Mouse (Mus musculus) stomach, postnatal 0 days (tissue): ENCODE results near the gene Creg1.

Source experiments
- CTCF ChIP-seq: IDR thresholded peaks from 2 replicates; pipeline ENCODE4 v1.5.1; 2016; ENCODE audit warnings: antibody characterized with exemption, low read depth, mild to moderate bottlenecking, moderate library complexity
- EP300 ChIP-seq: optimal IDR thresholded peaks from 2 replicates; pipeline ENCODE3; 2016; ENCODE audit warnings: antibody characterized with exemption

DNA sequence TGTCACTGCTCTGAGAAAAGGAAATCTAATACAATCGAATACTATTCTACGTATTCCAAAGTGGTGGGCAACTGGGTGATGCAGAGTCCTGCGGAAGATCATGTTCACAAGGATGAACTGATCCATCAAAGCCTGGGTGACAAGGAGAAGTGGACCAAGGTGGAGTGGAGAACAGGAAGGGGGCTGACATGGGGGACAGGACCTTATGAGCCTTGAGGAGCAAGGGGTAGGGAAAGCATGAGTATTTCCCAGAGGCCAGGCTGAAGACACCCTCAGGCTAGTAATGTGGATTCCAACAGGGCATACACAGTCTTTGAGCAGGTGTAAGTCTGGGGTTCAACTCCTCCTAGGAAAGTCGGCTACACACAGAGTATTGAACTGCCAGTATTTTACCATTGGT, 47.1 kb upstream of the Creg1 start:
- no peak for TF ChIP-seq CTCF
- TF ChIP-seq EP300, result no peak
